Mouse (Mus musculus) cerebellum, postnatal 10 days (tissue): ENCODE data around the gene Clcc1.

Experiments used
- DNase-seq, 2 experiments: peaks; one replicate each; pipeline ENCODE4 v3.0.0; 2021; ENCODE audit warnings: mixed read lengths in 2 of 2

Gene Clcc1

GRCm38 (mm10) chr3:108702789-108703188, 49.1 kb downstream of the Clcc1 start:
- DNase-seq, result no peak

- no peak for DNase-seq
These were observed 57.6 kb downstream of the Clcc1 start for GRCm38 (mm10) chr3:108711296-108711695.

DNA sequence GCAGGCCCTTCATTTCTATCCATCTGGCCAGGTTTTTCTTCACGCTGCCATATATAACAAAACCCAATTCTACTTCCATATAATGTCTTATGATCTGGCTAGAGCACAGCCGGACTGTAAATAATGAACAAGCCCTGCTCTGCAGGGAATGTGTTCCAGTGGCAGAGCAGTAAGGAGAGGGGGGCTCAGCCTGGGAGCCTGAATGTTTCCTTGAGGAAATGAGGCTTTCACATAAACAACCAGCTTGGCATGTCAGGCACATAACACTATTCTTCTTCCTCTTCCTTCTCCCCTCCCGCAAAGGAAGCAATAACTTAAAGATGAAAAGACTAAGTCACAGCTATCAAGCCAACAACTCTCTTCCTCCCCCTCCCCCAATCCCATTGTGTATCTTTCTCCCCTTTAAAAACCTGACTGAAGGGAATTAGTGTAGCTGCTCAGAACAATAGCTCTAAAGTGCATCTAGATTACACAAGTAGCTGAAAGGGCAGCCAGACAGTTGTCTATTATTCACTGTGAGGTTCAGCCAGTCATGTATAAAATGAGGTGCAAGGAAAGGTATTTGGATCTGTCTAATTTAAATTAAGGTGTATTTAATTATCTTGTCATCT, 59.5 kb downstream of the Clcc1 start:
- no peak for DNase-seq

GRCm38 (mm10) chr3:108714837-108715236, 61.1 kb downstream of the Clcc1 start:
- DNase-seq, result no peak

- no peak for DNase-seq
These were observed 64.3 kb downstream of the Clcc1 start for GRCm38 (mm10) chr3:108717896-108718502.

GRCm38 (mm10) chr3:108719357-108719756, 65.6 kb downstream of the Clcc1 start:
- DNase-seq, result no peak

DNA sequence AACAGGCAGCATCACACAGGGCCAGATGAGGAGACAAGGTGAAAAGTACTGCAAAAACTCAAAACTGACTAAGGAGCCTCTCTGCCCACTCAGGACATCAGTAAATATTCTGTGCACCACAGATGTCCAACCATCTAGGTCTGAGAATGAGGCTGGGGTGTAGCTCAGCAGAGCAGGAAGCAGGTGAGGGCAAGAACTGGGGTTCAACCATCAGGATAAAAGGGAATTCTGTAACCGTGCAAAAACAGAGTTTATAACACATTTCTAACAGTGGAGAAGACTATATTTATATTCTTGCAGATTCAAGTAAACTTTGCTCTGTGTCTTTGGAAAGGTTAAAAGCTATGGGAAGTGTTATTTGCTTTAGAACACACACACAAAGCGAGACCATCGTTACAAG, 66.0 kb downstream of the Clcc1 start:
- no peak for DNase-seq

- DNase-seq, result peak; percentile 69 to 71
These were observed 67.6 kb downstream of the Clcc1 start for GRCm38 (mm10) chr3:108721076-108721991.

GRCm38 (mm10) chr3:108722036-108722872, 68.5 kb downstream of the Clcc1 start, which contains the start of gene Gpsm2:
Gene Gpsm2 (minus strand): TSS chr3:108722309.
- peak; percentile 98 to 99 for DNase-seq

GRCm38 (mm10) chr3:108726413-108726812, 72.7 kb downstream of the Clcc1 start:
- no peak for DNase-seq

GRCm38 (mm10) chr3:108727344-108727743, 73.6 kb downstream of the Clcc1 start:
- DNase-seq, result no peak

DNA sequence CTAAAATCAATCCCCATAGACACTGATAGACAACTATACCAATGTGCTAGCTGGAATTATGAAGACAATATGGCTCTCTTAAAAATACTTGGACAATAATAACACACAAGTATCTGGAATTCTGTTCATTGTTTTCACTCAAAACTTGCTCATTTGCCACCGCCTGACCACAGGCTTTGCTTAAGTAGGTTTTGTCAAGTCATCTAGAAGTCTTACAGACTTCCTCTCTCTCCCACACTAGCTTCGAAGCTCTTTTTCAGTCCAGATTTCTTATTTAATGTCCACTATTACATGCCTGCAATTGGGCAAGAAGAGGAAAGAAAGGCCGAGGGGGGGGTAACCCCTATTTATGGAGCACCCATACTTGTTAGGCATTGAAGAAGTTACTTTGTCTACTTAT, 74.1 kb downstream of the Clcc1 start:
- no peak for DNase-seq
